Mouse (Mus musculus) ES-Bruce4 (cell line): ENCODE results near the gene Dact2. TPM values are rescaled to one million over a fixed set of nuclear protein-coding genes. Genes with fewer than 3 reads are reported as not detected.
A peak's percentile ranks its signal among the peaks of the same experiment; 100 is the strongest.

ENCODE experiments used
- H3K27ac ChIP-seq: 2 replicates; pipeline ENCODE4 v1.5.1; 2012; ENCODE audit warnings: low read length, inconsistent platforms; ENCODE audit not compliant: insufficient read depth
- H3K27me3 ChIP-seq: 2 replicates; pipeline ENCODE4 v1.6.1; 2012; ENCODE audit warnings: mild to moderate bottlenecking, low read length, inconsistent platforms; ENCODE audit not compliant: control insufficient read depth, poor library complexity, insufficient read depth, severe bottlenecking
- H3K36me3 ChIP-seq: 2 replicates; pipeline ENCODE4 v1.6.1; 2012; ENCODE audit warnings: inconsistent platforms, mild to moderate bottlenecking, low read length, moderate library complexity; ENCODE audit not compliant: control insufficient read depth, poor library complexity, insufficient read depth, severe bottlenecking
- H3K4me1 ChIP-seq: one replicate; pipeline ENCODE4 v1.8.1; 2011; ENCODE audit warnings: low read length; ENCODE audit not compliant: control insufficient read depth, insufficient read depth
- H3K4me3 ChIP-seq: 2 replicates; pipeline ENCODE4 v1.5.1; 2011; ENCODE audit warnings: low read depth, mild to moderate bottlenecking, low read length
- H3K9ac ChIP-seq: 2 replicates; pipeline ENCODE4 v1.6.1; 2012; ENCODE audit warnings: low read depth, mild to moderate bottlenecking, inconsistent platforms; ENCODE audit not compliant: poor library complexity, severe bottlenecking
- H3K9me3 ChIP-seq: replicated peaks from 2 replicates; pipeline ENCODE4 v1.6.1; 2012; ENCODE audit warnings: mild to moderate bottlenecking, low read length, inconsistent platforms; ENCODE audit not compliant: control insufficient read depth, poor library complexity, insufficient read depth, severe bottlenecking
- CTCF ChIP-seq: IDR thresholded peaks from one replicate; pipeline ENCODE4 v1.8.1; 2011; ENCODE audit warnings: low read depth, low read length
- EP300 ChIP-seq: IDR thresholded peaks from 2 replicates; pipeline ENCODE4 v1.6.1; 2011; ENCODE audit warnings: low read depth, low read length; ENCODE audit not compliant: insufficient read depth
- POLR2A ChIP-seq: IDR thresholded peaks from one replicate; pipeline ENCODE4 v1.8.1; 2011; ENCODE audit warnings: low read length; ENCODE audit not compliant: insufficient read depth
- polyA plus RNA-seq: library from polyadenylated mRNA; stranded (reverse); fragments of >200 nt; gene quantifications from 2 replicates; pipeline ENCODE4 v1.2.4, GENCODE M21; 2011; ENCODE audit warnings: low read depth; ENCODE audit not compliant: missing spikeins, insufficient read depth, insufficient read length

Dact2 gene
- polyA plus RNA-seq, 1 experiment = 15.8 TPM

GRCm38 (mm10) chr17:14221893-14222615, 17.9 kb upstream of the Dact2 start:
- H3K27ac ChIP-seq = no peak overlapping the region
- no peaks in the 10 kb centered on the region for H3K9me3 ChIP-seq
- H3K9ac ChIP-seq = no peak overlapping the region
- TF ChIP-seq CTCF (peak; percentile 54), POLR2A (no peak), EP300 (no peak)
- no peak overlapping the region for H3K4me3 ChIP-seq
- no peaks in the 10 kb centered on the region for H3K36me3 ChIP-seq
- no peaks in the 10 kb centered on the region for H3K4me1 ChIP-seq
- H3K27me3 ChIP-seq = no peaks in the 10 kb centered on the region

GRCm38 (mm10) chr17:14220606-14221202, 16.6 kb upstream of the Dact2 start:
- H3K36me3 ChIP-seq = no peaks in the 10 kb centered on the region
- H3K4me1 ChIP-seq = no peaks in the 10 kb centered on the region
- H3K9ac ChIP-seq = no peak overlapping the region
- no peak overlapping the region for H3K4me3 ChIP-seq
- no peaks in the 10 kb centered on the region for H3K9me3 ChIP-seq
- TF ChIP-seq EP300 (no peak), CTCF (peak; percentile 80), POLR2A (no peak)
- no peak overlapping the region for H3K27ac ChIP-seq
- no peaks in the 10 kb centered on the region for H3K27me3 ChIP-seq

DNA sequence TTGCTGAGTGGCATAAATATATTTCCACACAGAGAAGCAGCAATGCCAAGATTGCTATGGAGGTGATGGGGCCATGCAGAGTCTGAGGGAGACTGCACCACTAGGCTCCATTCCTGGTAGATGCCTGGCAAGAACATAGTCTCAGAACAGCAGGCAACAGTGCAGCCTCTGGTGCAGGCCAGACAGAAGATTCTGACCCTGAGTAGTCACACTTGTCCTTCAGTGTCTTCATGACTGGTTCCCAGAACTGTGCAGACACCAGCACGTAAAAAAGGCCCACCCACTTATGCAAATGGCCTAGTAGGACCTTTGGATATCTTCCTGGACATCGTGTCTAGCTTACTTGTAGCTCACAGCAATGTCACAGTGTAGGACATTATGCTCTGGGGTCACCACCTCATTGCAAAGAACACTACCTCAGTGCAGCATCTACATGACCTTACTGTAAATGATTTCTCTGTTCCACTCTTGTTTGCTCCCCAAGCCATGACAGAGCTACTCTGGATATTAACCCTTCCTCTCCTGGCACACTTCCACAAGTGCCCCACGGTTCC, 9.9 kb upstream of the Dact2 start:
- Histone ChIP-seq H3K27me3 (no peaks in the 10 kb centered on the region), H3K4me3 (no peak overlapping the region), H3K9ac (no peak overlapping the region), H3K9me3 (no peaks in the 10 kb centered on the region), H3K27ac (no peak overlapping the region), H3K36me3 (no peaks in the 10 kb centered on the region), H3K4me1 (no peaks in the 10 kb centered on the region)
- no peak for TF ChIP-seq POLR2A

DNA sequence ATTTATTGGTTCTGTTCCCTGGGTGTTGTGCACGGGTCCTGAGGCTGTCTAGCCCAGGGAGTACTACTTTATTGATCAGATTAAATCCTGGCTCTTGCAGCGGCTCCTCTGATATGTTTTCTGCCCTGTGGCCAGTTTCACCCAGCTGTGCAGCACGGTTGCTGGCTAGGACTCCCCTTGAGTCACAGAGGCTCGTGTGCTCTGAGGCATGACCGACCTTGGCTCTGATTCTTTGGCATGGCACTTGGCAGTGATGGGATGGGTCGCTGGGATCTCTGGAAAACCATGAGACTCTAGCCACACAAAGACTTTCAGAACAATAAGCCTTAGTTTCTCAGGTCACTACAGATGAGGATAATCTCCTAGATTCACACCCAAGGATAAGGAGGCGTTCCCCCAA, 8.7 kb upstream of the Dact2 start:
- Histone ChIP-seq H3K27ac (no peak overlapping the region), H3K4me1 (no peaks in the 10 kb centered on the region), H3K4me3 (no peak overlapping the region), H3K9me3 (no peaks in the 10 kb centered on the region), H3K27me3 (no peaks in the 10 kb centered on the region), H3K9ac (no peak overlapping the region), H3K36me3 (no peaks in the 10 kb centered on the region)
- TF ChIP-seq EP300 (no peak), CTCF (no peak), POLR2A (no peak)

- TF ChIP-seq EP300 (no peak), POLR2A (no peak), CTCF (no peak)
- H3K9me3 ChIP-seq = no peaks in the 10 kb centered on the region
These were observed 3.0 kb upstream of the Dact2 start for GRCm38 (mm10) chr17:14207093-14207561.

GRCm38 (mm10) chr17:14206062-14206461, 2.0 kb upstream of the Dact2 start:
- Histone ChIP-seq H3K4me3 (no peak overlapping the region), H3K4me1 (peaks cover 4% of the 10 kb centered on the region), H3K27ac (no peak overlapping the region), H3K9me3 (no peaks in the 10 kb centered on the region), H3K27me3 (no peaks in the 10 kb centered on the region), H3K9ac (no peak overlapping the region), H3K36me3 (no peaks in the 10 kb centered on the region)
- TF ChIP-seq CTCF = peak; percentile 96
- TF ChIP-seq EP300 = no peak

More at GRCm38 (mm10) chr17:14207093-14207561, 3.0 kb upstream of the Dact2 start:
- Histone ChIP-seq H3K36me3 (no peaks in the 10 kb centered on the region), H3K4me3 (no peak overlapping the region), H3K9ac (no peak overlapping the region), H3K27me3 (no peaks in the 10 kb centered on the region), H3K4me1 (no peaks in the 10 kb centered on the region), H3K27ac (no peak overlapping the region)
